Mouse (Mus musculus) embryonic facial prominence, embryonic 15.5 days (tissue): ENCODE measurements at regions not wholly inside any gene's neighbourhood (a gene's known extent, or its start where the extent isn't known, plus 50 kb on each side); places are given as distances from the start of the nearest gene placed in this dataset.

ENCODE experiments used
- ATAC-seq: fragments of 200-750 bp; cut with Nextera tagmentation; 2 replicates; pipeline ENCODE4 v1.8.0; 2017; ENCODE audit warnings: low read depth, moderate TSS enrichment; ENCODE audit not compliant: insufficient number of reproducible peaks, low FRiP score, low TSS enrichment
- H3K27ac ChIP-seq: fragments of 300-500 bp; sonication (generic); replicated peaks from 2 replicates; pipeline ENCODE4 v1.5.1; 2015; ENCODE audit warnings: mild to moderate bottlenecking, inconsistent platforms
- H3K27me3 ChIP-seq: fragments of 300-500 bp; sonication (generic); 2 replicates; pipeline ENCODE4 v1.6.1; 2015; ENCODE audit warnings: inconsistent platforms
- H3K36me3 ChIP-seq: fragments of 300-500 bp; sonication (generic); 2 replicates; pipeline ENCODE4 v1.6.1; 2015; ENCODE audit warnings: mild to moderate bottlenecking, inconsistent platforms
- H3K4me1 ChIP-seq: fragments of 300-500 bp; sonication (generic); 2 replicates; pipeline ENCODE4 v1.6.1; 2015; ENCODE audit warnings: inconsistent platforms
- H3K4me2 ChIP-seq: fragments of 300-500 bp; sonication (generic); replicated peaks from 2 replicates; pipeline ENCODE4 v1.6.1; 2015; ENCODE audit warnings: mild to moderate bottlenecking, inconsistent platforms
- H3K4me3 ChIP-seq: fragments of 300-500 bp; sonication (generic); replicated peaks from 2 replicates; pipeline ENCODE4 v1.5.1; 2015; ENCODE audit warnings: mild to moderate bottlenecking, inconsistent platforms
- H3K9ac ChIP-seq: fragments of 300-500 bp; sonication (generic); 2 replicates; pipeline ENCODE4 v1.6.1; 2015; ENCODE audit warnings: inconsistent platforms
- H3K9me3 ChIP-seq: fragments of 300-500 bp; sonication (generic); replicated peaks from 2 replicates; pipeline ENCODE4 v1.6.1; 2016; ENCODE audit warnings: inconsistent platforms
- WGBS: fragments of 180-500 bp; shearing (Covaris S2); methylation state at CpG from one replicate; pipeline ENCODE4 v1.1.7; 2015; 5-methylcytosine and 5-hydroxymethylcytosine counted together

DNA sequence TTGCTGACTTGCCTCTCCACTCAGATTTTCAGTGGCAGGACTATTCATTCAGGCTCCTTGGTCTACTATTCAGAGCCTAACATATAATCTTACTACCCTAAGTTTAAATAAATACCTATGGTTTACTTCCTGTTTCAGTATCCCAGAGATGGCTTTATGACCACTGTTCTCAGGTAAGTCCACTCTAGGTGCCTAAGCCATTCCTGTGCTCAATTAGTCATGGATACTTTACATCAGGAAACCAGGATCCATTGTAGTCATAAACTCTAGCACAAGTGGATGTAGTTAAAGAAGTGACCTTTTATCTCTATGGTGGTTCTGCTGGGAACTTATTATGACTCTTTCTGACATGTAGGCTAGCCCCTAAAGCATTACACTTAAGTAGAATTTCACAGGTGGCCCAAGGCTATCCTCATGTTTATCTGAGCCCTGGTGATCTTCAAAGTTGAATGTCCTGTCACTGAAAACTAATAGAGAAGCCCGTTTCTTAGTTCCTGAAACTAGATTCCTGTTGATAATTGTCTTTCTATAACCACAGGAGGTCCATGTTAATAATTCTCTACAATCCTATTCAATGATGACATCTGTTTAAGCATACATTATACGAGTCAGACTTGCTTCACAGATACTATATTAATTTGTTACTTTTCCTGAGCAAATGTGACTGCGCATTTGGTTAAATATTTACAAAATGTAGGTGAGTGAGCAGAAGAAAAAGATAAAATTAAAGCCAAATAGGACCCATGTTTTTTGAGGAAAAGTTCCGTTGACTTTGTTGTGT is 1067.0 kb downstream of the Car8 start:
- Histone ChIP-seq H3K4me3 (no peak overlapping the region), H3K27me3 (no peaks in the 10 kb centered on the region), H3K4me2 (no peak overlapping the region), H3K9ac (no peak overlapping the region), H3K9me3 (no peaks in the 10 kb centered on the region), H3K27ac (no peak overlapping the region), H3K4me1 (no peaks in the 10 kb centered on the region), H3K36me3 (no peaks in the 10 kb centered on the region)
- 78% methylated on average over 4 of the region's 4 CpGs for WGBS
- no peak for ATAC-seq

DNA sequence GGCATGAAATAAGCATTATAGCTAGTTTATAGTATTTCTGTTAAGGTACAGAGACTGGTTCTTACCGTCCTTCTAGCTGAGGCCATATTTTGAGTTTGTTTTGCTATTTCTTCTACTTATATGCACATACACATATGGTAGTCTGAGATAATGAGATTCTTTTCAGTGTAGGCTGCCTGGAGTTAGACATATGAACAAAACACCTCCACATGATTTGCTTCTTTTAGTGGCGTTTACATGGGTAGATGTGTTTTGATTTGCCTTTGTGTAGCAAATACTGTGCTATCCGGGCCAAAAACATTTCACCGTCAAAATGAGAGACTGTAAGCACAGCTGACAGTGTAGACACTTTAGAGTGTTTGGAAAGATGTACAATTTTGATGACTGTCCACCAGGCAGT is 1077.4 kb downstream of the Car8 start:
- WGBS: 85% methylated on average over 4 of the region's 4 CpGs
- Histone ChIP-seq H3K27ac (no peak overlapping the region), H3K9me3 (no peaks in the 10 kb centered on the region), H3K36me3 (no peaks in the 10 kb centered on the region), H3K4me1 (no peaks in the 10 kb centered on the region), H3K9ac (no peak overlapping the region), H3K4me3 (no peak overlapping the region), H3K27me3 (no peaks in the 10 kb centered on the region), H3K4me2 (no peak overlapping the region)
- no peak for ATAC-seq

DNA sequence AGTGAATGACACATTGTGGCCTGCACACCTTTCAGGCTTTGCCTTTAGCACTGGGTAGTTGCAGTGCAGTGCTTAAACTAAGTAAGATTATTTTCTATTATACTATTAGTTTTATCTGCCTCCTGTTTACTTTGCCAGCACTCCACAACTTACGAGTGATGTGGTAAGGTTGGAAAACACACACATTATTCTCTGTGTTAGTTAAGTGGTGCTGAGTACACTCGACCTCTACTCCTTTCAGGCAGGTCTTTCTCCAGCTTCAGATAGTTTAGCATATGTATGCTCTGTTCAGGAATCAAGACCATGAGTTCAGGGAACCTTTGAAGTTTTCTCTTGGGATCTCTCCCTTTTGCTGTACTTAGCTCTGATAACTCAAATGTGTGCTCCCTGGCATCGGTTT is 1081.0 kb downstream of the Car8 start:
- no peaks in the 10 kb centered on the region for H3K36me3 ChIP-seq
- H3K27ac ChIP-seq: no peak overlapping the region
- H3K27me3 ChIP-seq: no peaks in the 10 kb centered on the region
- no peak overlapping the region for H3K4me3 ChIP-seq
- no peaks in the 10 kb centered on the region for H3K4me1 ChIP-seq
- no peaks in the 10 kb centered on the region for H3K9me3 ChIP-seq
- no peak for ATAC-seq
- WGBS: 62% methylated on average over 3 of the region's 3 CpGs
- H3K9ac ChIP-seq: no peak overlapping the region
- no peak overlapping the region for H3K4me2 ChIP-seq

- Histone ChIP-seq H3K4me1 (no peaks in the 10 kb centered on the region), H3K9me3 (no peaks in the 10 kb centered on the region), H3K9ac (no peak overlapping the region), H3K4me2 (no peak overlapping the region), H3K36me3 (no peaks in the 10 kb centered on the region), H3K4me3 (no peak overlapping the region), H3K27ac (no peak overlapping the region), H3K27me3 (no peaks in the 10 kb centered on the region)
- 56% methylated on average over 3 of the region's 3 CpGs for WGBS
- ATAC-seq: no peak
These were observed 1084.6 kb downstream of the Car8 start for GRCm38 (mm10) chr4:7154256-7154655.

DNA sequence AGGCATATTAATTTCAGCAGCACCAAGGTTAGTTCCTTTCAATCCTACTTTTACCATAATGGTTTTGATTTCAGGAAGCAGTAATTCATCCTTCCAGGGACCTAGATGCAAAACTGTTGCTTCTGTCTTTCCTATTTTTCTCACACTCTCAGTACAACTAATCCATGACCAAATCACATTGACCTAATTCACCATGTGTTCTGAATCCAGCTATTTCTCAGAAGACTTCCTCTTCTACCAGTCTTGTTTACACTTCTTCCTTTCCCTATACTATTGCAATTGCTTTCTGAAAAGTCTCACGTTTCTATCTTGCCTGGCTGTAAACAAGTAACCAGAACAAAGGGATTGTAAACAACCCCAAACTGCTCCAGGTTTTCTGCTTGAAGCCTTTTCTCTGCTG is 1085.0 kb downstream of the Car8 start:
- H3K36me3 ChIP-seq: no peaks in the 10 kb centered on the region
- no peaks in the 10 kb centered on the region for H3K4me1 ChIP-seq
- H3K9ac ChIP-seq: no peak overlapping the region
- H3K4me3 ChIP-seq: no peak overlapping the region
- no peaks in the 10 kb centered on the region for H3K27me3 ChIP-seq
- H3K9me3 ChIP-seq: no peaks in the 10 kb centered on the region
- H3K4me2 ChIP-seq: no peak overlapping the region
- H3K27ac ChIP-seq: no peak overlapping the region
- 8% methylated on average over 1 of the region's 1 CpGs for WGBS
- no peak for ATAC-seq

- Histone ChIP-seq H3K9me3 (no peaks in the 10 kb centered on the region), H3K4me1 (no peaks in the 10 kb centered on the region), H3K4me3 (no peak overlapping the region), H3K36me3 (no peaks in the 10 kb centered on the region), H3K27me3 (no peaks in the 10 kb centered on the region), H3K9ac (no peak overlapping the region), H3K27ac (no peak overlapping the region), H3K4me2 (no peak overlapping the region)
- no peak for ATAC-seq
- 27% methylated on average over 2 of the region's 2 CpGs for WGBS
These were observed 1093.1 kb downstream of the Car8 start for GRCm38 (mm10) chr4:7145756-7146155.

- no peak for ATAC-seq
- no peak overlapping the region for H3K4me3 ChIP-seq
- H3K9me3 ChIP-seq: no peaks in the 10 kb centered on the region
- H3K4me1 ChIP-seq: no peaks in the 10 kb centered on the region
- H3K27ac ChIP-seq: no peak overlapping the region
- H3K36me3 ChIP-seq: no peaks in the 10 kb centered on the region
- H3K27me3 ChIP-seq: no peaks in the 10 kb centered on the region
- no peak overlapping the region for H3K4me2 ChIP-seq
- no peak overlapping the region for H3K9ac ChIP-seq
These were observed 1094.6 kb downstream of the Car8 start for GRCm38 (mm10) chr4:7144215-7144614.

GRCm38 (mm10) chr4:7143676-7144075 is 1095.2 kb downstream of the Car8 start:
- ATAC-seq: no peak
- Histone ChIP-seq H3K27me3 (no peaks in the 10 kb centered on the region), H3K9me3 (no peaks in the 10 kb centered on the region), H3K36me3 (no peaks in the 10 kb centered on the region), H3K9ac (no peak overlapping the region), H3K4me1 (no peaks in the 10 kb centered on the region), H3K27ac (no peak overlapping the region), H3K4me2 (no peak overlapping the region), H3K4me3 (no peak overlapping the region)
- WGBS: 80% methylated on average over 2 of the region's 2 CpGs

DNA sequence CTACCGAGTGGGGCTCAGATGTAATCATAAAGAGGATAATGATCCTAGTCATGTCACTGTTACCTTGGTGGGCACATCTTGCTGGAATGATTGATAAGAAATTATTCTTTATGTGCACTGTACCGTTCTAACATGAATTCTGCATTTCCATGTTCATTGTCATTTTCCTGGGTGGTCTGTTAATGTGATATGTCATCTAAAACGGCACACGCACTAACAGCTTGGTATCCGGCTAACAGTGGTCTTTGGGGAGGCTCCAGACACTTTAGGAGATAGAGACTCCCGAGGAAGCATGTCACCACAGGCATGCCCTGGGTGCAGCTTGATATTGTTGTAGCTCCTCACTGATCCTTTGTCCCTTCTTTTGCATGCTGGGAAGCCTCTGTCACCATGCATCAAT is 1096.1 kb downstream of the Car8 start:
- Histone ChIP-seq H3K9me3 (no peaks in the 10 kb centered on the region), H3K27ac (no peak overlapping the region), H3K36me3 (no peaks in the 10 kb centered on the region), H3K4me2 (no peak overlapping the region), H3K9ac (no peak overlapping the region), H3K4me1 (no peaks in the 10 kb centered on the region), H3K4me3 (no peak overlapping the region), H3K27me3 (no peaks in the 10 kb centered on the region)
- WGBS: 71% methylated on average over 6 of the region's 6 CpGs
- no peak for ATAC-seq

- H3K9ac ChIP-seq: no peak overlapping the region
- no peaks in the 10 kb centered on the region for H3K36me3 ChIP-seq
- no peak overlapping the region for H3K4me2 ChIP-seq
- no peaks in the 10 kb centered on the region for H3K27me3 ChIP-seq
- no peak overlapping the region for H3K27ac ChIP-seq
- ATAC-seq: no peak
- H3K4me1 ChIP-seq: no peaks in the 10 kb centered on the region
- WGBS: 42% methylated on average over 4 of the region's 4 CpGs
- H3K4me3 ChIP-seq: no peak overlapping the region
- H3K9me3 ChIP-seq: no peaks in the 10 kb centered on the region
These were observed 1126.7 kb downstream of the Car8 start for GRCm38 (mm10) chr4:7112159-7112558.

GRCm38 (mm10) chr4:7092957-7093356 is 1145.9 kb downstream of the Car8 start:
- no peak overlapping the region for H3K27ac ChIP-seq
- 74% methylated on average over 7 of the region's 7 CpGs for WGBS
- no peaks in the 10 kb centered on the region for H3K4me1 ChIP-seq
- H3K36me3 ChIP-seq: no peaks in the 10 kb centered on the region
- H3K9me3 ChIP-seq: no peaks in the 10 kb centered on the region
- H3K4me2 ChIP-seq: no peak overlapping the region
- H3K4me3 ChIP-seq: no peak overlapping the region
- no peak overlapping the region for H3K9ac ChIP-seq
- ATAC-seq: no peak
- no peaks in the 10 kb centered on the region for H3K27me3 ChIP-seq

- H3K4me2 ChIP-seq: no peak overlapping the region
- H3K9me3 ChIP-seq: 0 out of 2 replicates have a peak, but pooled peaks cover 4% of the 10 kb centered on the region
- H3K9ac ChIP-seq: no peak overlapping the region
- H3K36me3 ChIP-seq: no peaks in the 10 kb centered on the region
- H3K4me3 ChIP-seq: no peak overlapping the region
- no peaks in the 10 kb centered on the region for H3K27me3 ChIP-seq
- H3K4me1 ChIP-seq: no peaks in the 10 kb centered on the region
- ATAC-seq: no peak
- no peak overlapping the region for H3K27ac ChIP-seq
These were observed 1147.5 kb downstream of the Car8 start for GRCm38 (mm10) chr4:7091201-7091814.
